Mouse (Mus musculus): Measurements from ENCODE around the gene Spocd1. TPM values are rescaled to one million over a fixed set of nuclear protein-coding genes. Genes with fewer than 3 reads are reported as not detected.
A peak's percentile ranks its signal among the peaks of the same experiment; 100 is the strongest.

The Spocd1 gene
- polyA plus RNA-seq, 1 experiment from 2014 or later, result not detected

DNA sequence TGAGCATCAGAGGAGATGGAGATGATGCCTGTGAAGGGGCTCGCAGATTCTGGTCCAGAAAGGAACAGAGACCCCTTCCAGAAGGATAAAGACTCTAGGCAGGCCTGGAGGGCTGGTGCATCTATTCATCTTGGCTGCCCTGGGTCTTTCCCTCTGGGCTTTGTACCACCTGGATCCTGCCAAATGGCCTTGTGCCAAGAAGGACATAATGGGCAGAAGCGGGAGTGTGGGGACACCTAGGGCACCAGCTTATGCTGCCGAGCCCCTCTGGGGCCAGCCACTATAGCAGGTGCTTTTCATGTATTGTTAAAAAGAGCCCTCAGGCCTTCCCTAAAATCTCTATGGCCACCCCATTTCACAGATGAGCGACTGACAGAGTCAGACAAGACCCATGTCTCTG, 49.2 kb downstream of the Spocd1 start:
- Histone ChIP-seq H3K4me3 (replicated peaks) (no peak overlapping the region), H3K27me3 (peaks cover 64% of the 10 kb centered on the region), H3K36me3 (replicated peaks) (no peaks in the 10 kb centered on the region), H3K9me3 (replicated peaks) (no peaks in the 10 kb centered on the region), H3K4me1 (replicated peaks) (no peaks in the 10 kb centered on the region), H3K4me2 (no peak overlapping the region), H3K27ac (replicated peaks) (no peak overlapping the region), H3K9ac (no peak overlapping the region)
- no peak for ATAC-seq (ENCODE audit: insufficient read depth)
- 48% methylated on average over 4 of the region's 4 CpGs for WGBS (ENCODE audit: insufficient replicate concordance)

DNA sequence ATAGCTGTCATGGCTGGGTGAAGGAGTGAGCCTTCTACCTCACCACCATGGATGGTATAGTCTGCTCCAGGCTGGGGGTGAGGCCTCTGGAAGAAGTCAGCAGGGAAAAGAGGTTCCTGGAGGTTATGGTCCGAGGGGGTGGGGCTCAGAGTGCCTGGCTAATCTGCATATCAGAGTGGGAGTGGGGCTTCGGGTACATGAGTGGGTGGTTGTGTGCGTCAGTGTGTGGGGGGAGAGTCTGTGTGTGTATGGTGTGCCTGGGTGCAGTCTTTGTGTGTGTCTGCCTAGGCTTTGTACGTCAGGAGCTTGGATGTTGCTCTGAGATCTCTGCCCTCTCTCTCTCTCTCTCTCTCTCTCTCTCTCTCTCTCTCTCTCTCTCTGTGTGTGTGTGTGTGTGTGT, 49.9 kb downstream of the Spocd1 start:
- no peak overlapping the region for H3K9ac ChIP-seq
- ATAC-seq (ENCODE audit: insufficient read depth), result no peak
- 0 out of 2 replicates have a peak, but pooled peaks cover 3% of the 10 kb centered on the region for H3K4me1 ChIP-seq (replicated peaks)
- no peak overlapping the region for H3K4me2 ChIP-seq
- H3K9me3 ChIP-seq (replicated peaks), result no peaks in the 10 kb centered on the region
- H3K27ac ChIP-seq (replicated peaks), result no peak overlapping the region
- no peak overlapping the region for H3K4me3 ChIP-seq (replicated peaks)
- no peaks in the 10 kb centered on the region for H3K36me3 ChIP-seq (replicated peaks)
- 50% methylated on average over 4 of the region's 4 CpGs for WGBS (ENCODE audit: insufficient replicate concordance)
- peaks cover 64% of the 10 kb centered on the region for H3K27me3 ChIP-seq

DNA sequence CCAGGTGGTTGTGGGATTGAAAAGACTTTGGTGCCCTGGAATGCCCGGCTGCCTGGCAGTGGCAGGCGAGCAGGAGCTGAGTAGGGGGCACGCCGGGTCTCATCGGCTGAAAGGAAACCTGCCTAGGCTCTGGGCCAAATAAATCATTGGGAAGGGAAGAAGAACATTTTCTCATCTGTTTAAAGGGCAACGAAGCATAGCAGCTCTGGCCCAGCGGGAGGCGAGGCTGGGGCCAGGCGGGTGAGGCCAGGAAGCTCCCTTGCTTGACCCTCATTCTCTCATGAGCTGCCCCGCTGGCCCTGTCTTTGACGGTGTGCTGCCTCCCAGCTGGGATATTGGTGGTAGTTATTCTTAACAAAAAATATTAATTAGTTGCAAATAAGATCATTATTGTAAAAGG, 52.6 kb downstream of the Spocd1 start:
- H3K27ac ChIP-seq (replicated peaks), result no peak overlapping the region
- no peaks in the 10 kb centered on the region for H3K36me3 ChIP-seq (replicated peaks)
- H3K9me3 ChIP-seq (replicated peaks), result no peaks in the 10 kb centered on the region
- no peak overlapping the region for H3K4me2 ChIP-seq
- no peak overlapping the region for H3K9ac ChIP-seq
- peaks cover 78% of the 10 kb centered on the region for H3K27me3 ChIP-seq
- 60% methylated on average over 11 of the region's 11 CpGs for WGBS (ENCODE audit: insufficient replicate concordance)
- H3K4me1 ChIP-seq (replicated peaks), result peaks cover 17% of the 10 kb centered on the region; the same call in 1 of the 2 replicates
- no peak for ATAC-seq (ENCODE audit: insufficient read depth)
- no peak overlapping the region for H3K4me3 ChIP-seq (replicated peaks)

DNA sequence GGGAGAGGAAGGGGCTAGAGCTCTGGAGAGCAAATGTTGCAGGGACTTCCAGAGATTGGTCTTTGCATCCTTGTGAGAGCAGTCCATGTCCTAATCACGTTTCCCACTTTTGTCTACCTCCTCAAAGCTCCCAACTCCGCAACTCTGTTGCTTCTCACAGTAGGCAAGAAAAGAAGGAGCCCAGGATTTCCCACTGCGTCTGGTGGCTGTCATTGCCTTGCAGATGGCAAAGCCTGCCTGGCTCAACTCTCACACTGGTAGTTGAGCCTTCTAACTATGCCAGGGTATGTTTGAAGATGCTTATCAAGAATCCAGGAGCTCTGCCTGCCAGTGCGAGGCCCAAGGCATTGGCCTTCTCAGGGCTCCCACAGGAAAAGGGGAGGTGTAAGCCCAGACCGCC, 54.0 kb downstream of the Spocd1 start:
- Histone ChIP-seq H3K27ac (replicated peaks) (no peak overlapping the region), H3K4me3 (replicated peaks) (no peak overlapping the region), H3K4me2 (no peak overlapping the region), H3K27me3 (peaks cover 92% of the 10 kb centered on the region), H3K9ac (no peak overlapping the region), H3K36me3 (replicated peaks) (no peaks in the 10 kb centered on the region), H3K9me3 (replicated peaks) (no peaks in the 10 kb centered on the region), H3K4me1 (replicated peaks) (peaks cover 24% of the 10 kb centered on the region)
- WGBS (ENCODE audit: insufficient replicate concordance), result 17% methylated on average over 5 of the region's 5 CpGs
- no peak for ATAC-seq (ENCODE audit: insufficient read depth)

DNA sequence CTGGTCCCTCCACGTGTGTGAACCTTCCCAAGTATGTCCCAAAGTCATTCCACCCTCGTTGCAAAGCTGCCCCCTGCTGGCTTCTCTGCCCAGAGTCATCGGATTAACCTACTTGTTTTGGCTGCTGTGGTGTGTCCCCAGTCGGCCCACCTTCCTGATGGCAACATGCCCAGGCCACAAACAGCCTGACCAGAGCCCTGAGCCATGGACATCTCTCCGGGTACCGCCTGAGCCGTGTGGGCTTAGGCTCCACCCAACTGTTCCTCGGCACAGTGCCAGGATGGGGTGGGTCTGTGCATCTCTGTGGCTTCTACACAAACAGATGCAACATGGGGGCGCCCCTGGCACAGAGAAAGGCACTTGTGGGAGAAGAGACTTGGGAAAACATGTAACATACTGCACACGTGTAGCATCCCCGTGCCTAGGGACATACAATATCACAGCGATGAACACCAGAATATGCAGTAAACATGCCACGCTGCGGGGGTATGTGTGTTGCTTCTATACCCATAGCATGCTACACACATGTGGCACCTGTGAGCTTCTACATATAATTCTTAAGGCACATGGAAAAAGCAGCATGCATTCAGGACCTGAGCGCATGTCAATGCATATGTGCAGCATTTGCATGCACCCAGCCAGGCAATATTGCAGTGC, 54.8 kb downstream of the Spocd1 start:
- Histone ChIP-seq H3K4me2 (peak overlapping the region; percentile 65; the same call in 1 of the 2 replicates), H3K9ac (no peak overlapping the region), H3K9me3 (replicated peaks) (no peaks in the 10 kb centered on the region), H3K4me1 (replicated peaks) (peaks cover 25% of the 10 kb centered on the region), H3K27ac (replicated peaks) (no peak overlapping the region), H3K27me3 (peaks cover 95% of the 10 kb centered on the region), H3K4me3 (replicated peaks) (peak overlapping the region; percentile 46), H3K36me3 (replicated peaks) (no peaks in the 10 kb centered on the region)
- 5% methylated on average over 15 of the region's 15 CpGs for WGBS (ENCODE audit: insufficient replicate concordance)
- no peak for ATAC-seq (ENCODE audit: insufficient read depth)

DNA sequence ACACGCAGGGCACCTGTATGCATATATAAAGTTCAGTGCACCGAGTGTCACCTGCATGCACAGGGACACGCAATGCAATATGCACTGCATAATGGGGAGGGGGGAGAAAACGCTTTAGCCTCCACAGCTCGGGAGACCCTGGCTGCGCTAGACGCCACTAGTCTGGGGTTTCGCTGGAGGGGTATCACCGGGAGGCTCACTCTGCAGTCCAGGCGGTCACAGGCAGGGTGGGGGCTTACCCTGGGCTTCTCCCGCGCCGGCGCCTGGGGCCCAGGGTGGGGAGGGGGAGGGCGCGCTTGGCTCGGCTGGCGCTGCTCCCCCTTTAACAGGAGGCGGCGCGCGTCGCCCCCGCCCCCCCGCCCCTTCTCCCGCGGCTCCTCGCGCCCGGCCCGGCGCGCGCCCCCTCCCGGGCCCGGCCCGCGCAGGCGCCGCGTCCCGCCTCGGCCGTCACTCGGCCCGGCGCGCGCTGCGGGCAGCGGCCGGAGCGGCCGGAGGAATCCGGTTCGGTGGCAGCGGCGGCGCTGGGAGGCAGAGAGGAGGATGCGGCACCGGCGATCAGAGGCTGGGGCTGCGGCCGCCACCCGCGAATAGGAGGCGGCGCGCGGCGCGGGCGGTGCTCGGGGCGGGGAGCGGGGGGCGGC, 55.5 kb downstream of the Spocd1 start, which contains the start of gene Adgrb2:
Gene Adgrb2 (plus strand): TSS at position 450 of the 641 bp plus-strand sequence.
- Histone ChIP-seq H3K36me3 (replicated peaks) (no peaks in the 10 kb centered on the region), H3K27me3 (peaks cover 100% of the 10 kb centered on the region), H3K27ac (replicated peaks) (no peak within 1 kb of the TSS), H3K4me2 (peak within 1 kb of the TSS; percentile 65), H3K9me3 (replicated peaks) (no peaks in the 10 kb centered on the region), H3K9ac (no peak within 1 kb of the TSS), H3K4me3 (replicated peaks) (peak within 1 kb of the TSS; percentile 46), H3K4me1 (replicated peaks) (peaks cover 25% of the 10 kb centered on the region)
- no peak for ATAC-seq (ENCODE audit: insufficient read depth)
- WGBS (ENCODE audit: insufficient replicate concordance), result under 1% methylated on average over 69 of the region's 77 CpGs

DNA sequence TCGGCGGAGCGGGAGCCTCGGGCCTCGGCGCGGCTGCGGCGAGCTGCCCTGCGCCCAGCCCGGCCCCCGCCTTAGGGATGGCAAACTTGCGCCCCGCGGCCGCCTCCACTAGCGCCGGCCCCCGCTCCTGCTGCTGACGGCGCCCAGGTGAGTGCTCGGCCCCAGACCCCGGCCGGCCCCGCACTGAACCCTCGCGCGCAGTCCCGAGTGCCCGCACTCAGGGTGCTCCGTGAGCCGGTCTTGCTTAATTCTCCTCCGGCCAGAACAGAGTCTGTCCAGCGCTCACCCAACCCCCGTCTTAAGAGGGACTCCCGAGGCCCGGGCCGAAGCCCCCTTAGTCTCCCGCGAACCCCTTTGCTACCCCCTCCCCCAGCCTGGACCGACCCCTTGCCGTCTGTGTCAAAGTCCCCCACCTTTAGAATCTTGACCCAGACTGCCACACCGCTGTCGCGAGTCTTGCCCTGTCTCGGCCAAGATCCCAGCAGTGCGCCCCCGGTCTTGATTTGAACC, 56.2 kb downstream of the Spocd1 start:
- no peak overlapping the region for H3K9ac ChIP-seq
- H3K36me3 ChIP-seq (replicated peaks), result no peaks in the 10 kb centered on the region
- peaks cover 25% of the 10 kb centered on the region for H3K4me1 ChIP-seq (replicated peaks)
- no peaks in the 10 kb centered on the region for H3K9me3 ChIP-seq (replicated peaks)
- ATAC-seq (ENCODE audit: insufficient read depth), result no peak
- H3K27me3 ChIP-seq, result peaks cover 99% of the 10 kb centered on the region
- H3K27ac ChIP-seq (replicated peaks), result no peak overlapping the region
- 1% methylated on average over 45 of the region's 48 CpGs for whole genome bisulfite sequencing (ENCODE audit: insufficient replicate concordance)
- peak overlapping the region; percentile 46 for H3K4me3 ChIP-seq (replicated peaks)
- peak overlapping the region; percentile 65 for H3K4me2 ChIP-seq

DNA sequence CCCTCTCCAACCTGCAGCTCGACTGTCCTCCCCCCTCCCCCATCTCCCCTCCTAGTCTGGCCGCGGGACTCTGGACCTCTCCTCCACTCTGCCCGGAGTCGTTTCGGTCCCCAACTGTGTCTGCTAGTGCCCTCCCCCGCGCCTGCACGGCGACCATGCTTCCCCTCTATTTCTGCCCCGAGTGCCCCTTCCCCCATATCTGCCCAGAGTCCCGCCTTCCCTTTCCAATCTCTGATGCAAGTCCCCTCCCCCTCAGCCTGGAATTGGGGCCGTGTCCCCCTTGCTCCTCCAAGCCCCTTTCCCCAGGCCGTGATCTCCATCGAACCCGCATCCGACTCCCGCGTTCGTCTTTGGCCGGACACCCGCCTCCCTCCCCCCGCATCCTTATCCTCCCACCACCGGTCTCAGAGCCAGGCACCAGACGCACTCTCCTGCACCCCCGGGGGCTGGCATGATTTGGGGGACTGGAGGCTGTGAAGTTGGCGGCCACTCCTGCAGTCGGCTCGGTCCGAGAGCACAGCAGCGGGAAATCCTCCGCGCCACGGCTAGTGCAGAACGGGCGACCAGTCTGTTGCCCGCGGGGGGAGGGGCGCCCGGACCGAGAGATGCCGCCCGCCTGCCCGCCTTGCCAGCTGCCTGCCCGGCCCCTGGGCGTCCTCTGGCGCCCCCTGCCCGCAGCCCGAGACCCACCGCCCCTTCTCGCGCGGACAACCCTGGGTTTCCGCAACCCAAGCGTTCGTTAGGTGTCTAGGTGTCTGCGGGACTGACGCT, 56.8 kb downstream of the Spocd1 start:
- no peak for ATAC-seq (ENCODE audit: insufficient read depth)
- H3K27me3 ChIP-seq, result peaks cover 95% of the 10 kb centered on the region

DNA sequence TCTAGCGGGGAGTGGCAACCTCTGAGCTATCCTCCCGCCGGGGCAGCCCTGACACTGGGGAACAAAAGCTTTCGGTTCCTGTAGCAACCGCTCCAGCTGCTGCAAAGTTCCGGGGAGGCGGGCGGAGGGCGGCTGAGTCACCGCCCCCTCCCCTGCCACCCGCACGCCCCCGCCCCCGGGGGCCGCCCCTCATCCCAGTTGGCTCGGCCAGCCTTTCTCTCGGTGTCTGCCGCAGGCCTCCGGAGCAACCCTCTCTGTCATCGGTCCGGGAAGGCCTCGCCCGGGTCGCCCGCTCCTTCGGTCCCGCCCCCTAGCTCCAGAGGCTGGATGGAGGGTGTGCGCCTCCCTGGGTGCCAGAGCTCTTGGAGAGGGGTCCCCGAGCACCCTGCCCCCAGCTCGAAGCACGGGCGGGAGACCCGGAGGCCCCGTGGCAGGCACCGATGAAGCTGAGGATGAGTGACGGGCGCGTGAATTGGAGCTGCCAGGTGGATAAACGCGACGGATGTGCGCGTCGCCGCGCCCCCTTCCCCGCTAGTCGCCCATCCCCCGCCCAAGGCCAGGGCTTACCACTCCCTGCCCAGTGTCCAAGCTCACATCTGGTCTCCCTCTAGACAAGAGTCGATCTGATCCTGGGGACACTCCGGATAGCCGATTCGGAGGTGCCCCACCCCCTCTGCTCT, 58.9 kb downstream of the Spocd1 start:
- no peaks in the 10 kb centered on the region for H3K36me3 ChIP-seq (replicated peaks)
- H3K4me3 ChIP-seq (replicated peaks), result peak overlapping the region; percentile 46
- WGBS (ENCODE audit: insufficient replicate concordance), result under 1% methylated on average over 52 of the region's 53 CpGs
- no peak overlapping the region for H3K27ac ChIP-seq (replicated peaks)
- peak overlapping the region; percentile 62 for H3K4me2 ChIP-seq
- H3K4me1 ChIP-seq (replicated peaks), result peaks cover 25% of the 10 kb centered on the region
- H3K9me3 ChIP-seq (replicated peaks), result no peaks in the 10 kb centered on the region
- peaks cover 79% of the 10 kb centered on the region for H3K27me3 ChIP-seq
- ATAC-seq (ENCODE audit: insufficient read depth), result no peak
- no peak overlapping the region for H3K9ac ChIP-seq

More for the DNA sequence above, 56.8 kb downstream of the Spocd1 start:
- H3K9ac ChIP-seq, result no peak overlapping the region
- H3K9me3 ChIP-seq (replicated peaks), result no peaks in the 10 kb centered on the region
- H3K4me1 ChIP-seq (replicated peaks), result peaks cover 25% of the 10 kb centered on the region
- no peaks in the 10 kb centered on the region for H3K36me3 ChIP-seq (replicated peaks)
- H3K4me3 ChIP-seq (replicated peaks), result peak overlapping the region; percentile 46
- H3K4me2 ChIP-seq, result peak overlapping the region; percentile 65
- WGBS (ENCODE audit: insufficient replicate concordance), result 2% methylated on average over 58 of the region's 58 CpGs
- no peak overlapping the region for H3K27ac ChIP-seq (replicated peaks)

DNA sequence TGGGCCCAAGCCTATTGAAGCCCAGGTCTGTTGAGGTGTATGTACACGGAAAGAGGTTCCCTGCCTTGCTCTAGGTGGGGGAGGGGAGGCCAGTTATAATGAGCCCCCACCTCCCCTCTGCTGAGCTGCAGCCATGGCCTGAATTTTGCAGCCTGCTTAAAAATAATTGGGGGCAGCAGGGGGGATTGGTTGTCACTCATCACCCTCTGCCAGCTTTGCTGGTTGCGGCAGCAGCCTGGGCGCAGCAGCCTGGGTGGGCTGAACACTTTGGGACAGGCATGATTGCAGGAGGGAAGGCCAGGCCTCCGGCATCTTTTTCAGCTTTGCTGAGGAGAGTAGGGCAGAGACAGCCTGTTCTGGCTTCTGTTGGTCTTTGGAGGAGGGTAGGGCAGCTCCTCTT, 60.9 kb downstream of the Spocd1 start:
- no peak for ATAC-seq (ENCODE audit: insufficient read depth)
- Histone ChIP-seq H3K4me2 (no peak overlapping the region), H3K27ac (replicated peaks) (no peak overlapping the region), H3K4me1 (replicated peaks) (peaks cover 18% of the 10 kb centered on the region), H3K36me3 (replicated peaks) (no peaks in the 10 kb centered on the region), H3K9me3 (replicated peaks) (no peaks in the 10 kb centered on the region), H3K9ac (no peak overlapping the region), H3K4me3 (replicated peaks) (no peak overlapping the region), H3K27me3 (peaks cover 66% of the 10 kb centered on the region)
- 63% methylated on average over 4 of the region's 4 CpGs for WGBS (ENCODE audit: insufficient replicate concordance)

Data from liver, embryonic 15.5 days (tissue).